ENCODE assay signal across 21 mouse cellular contexts in the genomic region with DNA sequence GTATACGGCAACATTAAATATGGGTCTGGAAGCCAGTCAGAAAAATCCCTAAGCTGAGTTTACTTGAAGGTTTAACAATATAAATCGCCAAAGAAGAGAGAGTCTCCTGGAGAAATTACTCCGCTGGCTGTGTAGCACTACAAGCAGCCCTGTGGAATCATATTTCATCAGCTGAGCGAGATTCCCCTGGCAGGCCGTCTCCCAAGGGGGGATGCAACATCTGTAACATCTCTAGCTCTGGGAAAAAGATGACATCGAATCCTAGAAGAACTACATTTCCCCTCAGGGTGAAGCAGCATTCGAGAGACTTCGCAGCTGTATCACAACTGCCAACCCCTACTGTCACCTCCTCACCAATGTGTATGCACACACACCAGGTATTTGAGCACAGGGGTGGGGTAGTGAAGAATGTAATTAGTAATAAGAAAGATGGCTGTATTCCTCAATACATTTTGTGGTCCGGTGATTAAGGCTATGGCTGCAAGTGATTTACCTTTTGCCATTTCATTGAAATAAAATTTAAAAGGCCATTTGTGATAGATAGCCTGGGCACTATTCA. TPM values are rescaled to one million over a fixed set of nuclear protein-coding genes. Genes with fewer than 3 reads are reported as not detected.
DNase-seq lines count a peak whose midpoint lies in the region; ATAC-seq and TF ChIP-seq lines count a peak whose summit lies in the region.
"Had no signal": no experiment of that assay in that cellular context is flagged by ENCODE, and none has a peak within 500 bp of the region (broad histone marks: within the 10 kb centered on the region; RNA-seq: fewer than 3 reads in every experiment).

No protein-coding gene starts in this region.

- H3K4me1 ChIP-seq in heart, embryonic 12.5 days (replicated peaks), result no peaks in the 10 kb centered on the region
- no peaks in the 10 kb centered on the region for H3K4me1 ChIP-seq in liver, embryonic 12.5 days
- H3K4me1 ChIP-seq: heart, embryonic 10.5 days; hindbrain, embryonic 15.5 days; midbrain, embryonic 15.5 days had no signal

- no peak for ATAC-seq in heart, embryonic 12.5 days (ENCODE audit: insufficient number of reproducible peaks, low FRiP score)
- no peak for ATAC-seq in liver, embryonic 12.5 days
- ATAC-seq: CD4-positive, CD25-positive, alpha-beta regulatory T cell, adult 4 months; midbrain, embryonic 15.5 days; Patski had no signal

- intact Hi-C loops in heart, postnatal 10 days (cut with DNase I), result no loop called here

- no peak overlapping the region for H3K4me3 ChIP-seq in heart, embryonic 12.5 days
- H3K4me3 ChIP-seq in myocyte, result no peak overlapping the region
- H3K4me3 ChIP-seq in liver, embryonic 12.5 days, result no peak overlapping the region
- H3K4me3 ChIP-seq: gastrocnemius, adult 2 months; heart, embryonic 10.5 days; hindbrain, embryonic 15.5 days; limb, embryonic 12.5 days; midbrain, embryonic 15.5 days had no signal

- WGBS in heart, embryonic 12.5 days, result 52% methylated on average over 9 of the region's 9 CpGs
- WGBS in liver, embryonic 12.5 days (ENCODE audit: insufficient replicate concordance), result 51% methylated on average over 9 of the region's 9 CpGs

- no peak overlapping the region for H3ac ChIP-seq in myocyte (ENCODE audit: control insufficient read depth, insufficient read length)

- H3K27ac ChIP-seq in heart, embryonic 12.5 days (ENCODE audit: poor library complexity, severe bottlenecking), result no peak overlapping the region
- no peak overlapping the region for H3K27ac ChIP-seq in liver, embryonic 12.5 days
- H3K27ac ChIP-seq: gastrocnemius, adult 2 months; heart, embryonic 10.5 days; hindbrain, embryonic 15.5 days; limb, embryonic 12.5 days; liver, embryonic 14.5 days; midbrain, embryonic 15.5 days had no signal

- H3K4me2 ChIP-seq in heart, embryonic 12.5 days, result no peak overlapping the region
- peak overlapping the region; percentile 20 for H3K4me2 ChIP-seq in myocyte (ENCODE audit: low read depth)
- no peak overlapping the region for H3K4me2 ChIP-seq in liver, embryonic 12.5 days
- H3K4me2 ChIP-seq: hindbrain, embryonic 15.5 days; limb, embryonic 12.5 days; midbrain, embryonic 15.5 days had no signal

- H3K9ac ChIP-seq in heart, embryonic 12.5 days, result no peak overlapping the region
- H3K9ac ChIP-seq in liver, embryonic 12.5 days, result no peak overlapping the region
- H3K9ac ChIP-seq: hindbrain, embryonic 15.5 days; limb, embryonic 12.5 days; liver, embryonic 14.5 days; midbrain, embryonic 15.5 days had no signal

- no peaks in the 10 kb centered on the region for H3K79me2 ChIP-seq in myocyte (ENCODE audit: control insufficient read depth, insufficient read depth)

- peak; percentile 4 to 31 for DNase-seq in heart, postnatal 10 days
- peak; percentile 46 for DNase-seq in kidney, postnatal 10 days
- DNase-seq in kidney, postnatal 14 days, result no peak
- peak; percentile 54 for DNase-seq in embryo, embryonic 10.5 days (ENCODE audit: low spot score)
- no peak for DNase-seq in right cerebral cortex, adult 18-20 months
- DNase-seq: adrenal gland, adult 8-10 months; cerebellum, adult 8-10 months; gastrocnemius, adult 2 months; kidney, adult 9 months; thymus, adult 2 months had no signal

- peaks cover 2% of the 10 kb centered on the region; the same call in 1 of the 2 replicates for H3K27me3 ChIP-seq in heart, embryonic 12.5 days (replicated peaks)
- no peaks in the 10 kb centered on the region for H3K27me3 ChIP-seq in myocyte (ENCODE audit: control insufficient read depth, insufficient read depth, insufficient read length)
- no peaks in the 10 kb centered on the region for H3K27me3 ChIP-seq in liver, embryonic 12.5 days (replicated peaks)
- H3K27me3 ChIP-seq: hindbrain, embryonic 15.5 days; midbrain, embryonic 15.5 days; Patski had no signal

- no peaks in the 10 kb centered on the region for H3K9me3 ChIP-seq in heart, embryonic 12.5 days (replicated peaks)
- H3K9me3 ChIP-seq in liver, embryonic 12.5 days (replicated peaks), result no peaks in the 10 kb centered on the region
- H3K9me3 ChIP-seq: heart, embryonic 10.5 days; hindbrain, embryonic 15.5 days; limb, embryonic 12.5 days; midbrain, embryonic 15.5 days had no signal

- no peak for TF ChIP-seq POLR2A in myocyte (IDR thresholded peaks at IDR 0.05; ENCODE audit: insufficient read length, low read depth)

- no peaks in the 10 kb centered on the region for H3K36me3 ChIP-seq in heart, embryonic 12.5 days
- H3K36me3 ChIP-seq in myocyte (ENCODE audit: control insufficient read depth, insufficient read depth), result no peaks in the 10 kb centered on the region
- H3K36me3 ChIP-seq in liver, embryonic 12.5 days, result no peaks in the 10 kb centered on the region
- H3K36me3 ChIP-seq: heart, embryonic 10.5 days; hindbrain, embryonic 15.5 days; limb, embryonic 12.5 days; midbrain, embryonic 15.5 days had no signal

TF ChIP-seq in myocyte, 11 proteins besides CTCF, POLR2A, EP300 and RAD21:
- TF ChIP-seq SRF (IDR thresholded peaks at IDR 0.05; ENCODE audit: control insufficient read depth, insufficient read length, low read depth), result no peak
- no peak for TF ChIP-seq MYOD1 (IDR thresholded peaks at IDR 0.05; ENCODE audit: control insufficient read depth in 1 of 3, insufficient read length in 2 of 3, low read depth in 2 of 3)
- no peak for TF ChIP-seq TCF12 (IDR thresholded peaks at IDR 0.05; ENCODE audit: insufficient read depth, poor library complexity, severe bottlenecking)
- no peak for TF ChIP-seq CEBPB (IDR thresholded peaks at IDR 0.05; ENCODE audit: insufficient read depth, poor library complexity, severe bottlenecking)
- no peak for TF ChIP-seq MAX (IDR thresholded peaks at IDR 0.05; ENCODE audit: low read depth)
- TF ChIP-seq MYOG (IDR thresholded peaks at IDR 0.05; ENCODE audit: control insufficient read depth in 1 of 3, insufficient read depth in 1 of 3, insufficient read length in 2 of 3, low read depth in 2 of 3), result no peak
- TF ChIP-seq USF1 (IDR thresholded peaks at IDR 0.05; ENCODE audit: low read depth), result no peak
- no peak for TF ChIP-seq E2F4 (IDR thresholded peaks at IDR 0.05; ENCODE audit: insufficient read depth)
- TF ChIP-seq POLR2AphosphoS2 (IDR thresholded peaks at IDR 0.05; ENCODE audit: insufficient read length, low read depth), result no peak
- no peak for TF ChIP-seq REST (IDR thresholded peaks at IDR 0.05; ENCODE audit: insufficient read depth, insufficient read length)
- TF ChIP-seq TCF3 (IDR thresholded peaks at IDR 0.05; ENCODE audit: insufficient read length, low read depth), result no peak

RNA-seq across cellular contexts. Expression of a gene that starts 40.8 kb away (rescaled TPM):
- total RNA-seq in heart, postnatal 10 days (2021), result 1 to 10 TPM; 1.4 to 1.6 TPM
- 39.1 and 41.3 TPM in 2 replicates for polyA plus RNA-seq in heart, embryonic 12.5 days (2016; fragmentation: Nextera tagmentation; extraction: Ambion mirVana)
- polyA plus RNA-seq in myocyte (2012; fragmentation: generic; extraction: Trizol), result 35.6 TPM
- polyA plus RNA-seq in liver, embryonic 12.5 days (2016; fragmentation: Nextera tagmentation; extraction: Ambion mirVana), result 5.0 and 5.9 TPM in 2 replicates
- total RNA-seq: layer of hippocampus, postnatal 10 days had no signal

Comparison
In these comparisons a context has a peak if more than half of its experiments do, and no peak if none do; other contexts are left out.
1. DNase-seq: peak in heart, postnatal 10 days (2 of 2), kidney, postnatal 10 days (single experiment) and embryo, embryonic 10.5 days (single experiment); none in kidney, postnatal 14 days (single experiment) and right cerebral cortex, adult 18-20 months (single experiment).